Mouse (Mus musculus): ENCODE results near the gene Efs.

Efs gene

GRCm38 (mm10) chr14:54897445-54897844 lies 28.5 kb downstream of the Efs start:
- Histone ChIP-seq H3K9me3 (ENCODE audit: low read length) (no peaks in the 10 kb centered on the region), H3K36me3 (ENCODE audit: insufficient read depth, low read length) (peaks cover 46% of the 10 kb centered on the region), H3K4me1 (replicated peaks; ENCODE audit: low read depth, low read length) (peaks cover 63% of the 10 kb centered on the region), H3K27me3 (ENCODE audit: insufficient read depth, low read length) (no peaks in the 10 kb centered on the region), H3K4me3 (replicated peaks; ENCODE audit: low read length) (0 out of 2 replicates have a peak overlapping the region, but pooled peaks have one; percentile 14)
- TF ChIP-seq CTCF (conservative IDR thresholded peaks at IDR 0.05; ENCODE audit: low read length) (no peak), POU5F1 (IDR thresholded peaks at IDR 0.05; ENCODE audit: borderline replicate concordance, low read length) (no peak), NANOG (IDR thresholded peaks at IDR 0.05; ENCODE audit: borderline replicate concordance, low read length) (no peak)

- Histone ChIP-seq H3K4me3 (replicated peaks; ENCODE audit: low read length) (peak overlapping the region; percentile 95), H3K9me3 (ENCODE audit: low read length) (no peaks in the 10 kb centered on the region), H3K27me3 (ENCODE audit: insufficient read depth, low read length) (no peaks in the 10 kb centered on the region), H3K36me3 (ENCODE audit: insufficient read depth, low read length) (peaks cover 46% of the 10 kb centered on the region), H3K4me1 (replicated peaks; ENCODE audit: low read depth, low read length) (peaks cover 64% of the 10 kb centered on the region)
- no peak for TF ChIP-seq NANOG (IDR thresholded peaks at IDR 0.05; ENCODE audit: borderline replicate concordance, low read length)
- TF ChIP-seq POU5F1 (IDR thresholded peaks at IDR 0.05; ENCODE audit: borderline replicate concordance, low read length) = no peak
- TF ChIP-seq CTCF (conservative IDR thresholded peaks at IDR 0.05; ENCODE audit: low read length) = no peak
Observed at GRCm38 (mm10) chr14:54894296-54895151, 31.4 kb downstream of the Efs start.

- TF ChIP-seq POU5F1 (IDR thresholded peaks at IDR 0.05; ENCODE audit: borderline replicate concordance, low read length) = no peak
- no peak for TF ChIP-seq NANOG (IDR thresholded peaks at IDR 0.05; ENCODE audit: borderline replicate concordance, low read length)
- TF ChIP-seq CTCF (conservative IDR thresholded peaks at IDR 0.05; ENCODE audit: low read length) = no peak
- H3K4me1 ChIP-seq (replicated peaks; ENCODE audit: low read depth, low read length) = peaks cover 58% of the 10 kb centered on the region
- H3K4me3 ChIP-seq (replicated peaks; ENCODE audit: low read length) = peak overlapping the region; percentile 95
- peaks cover 39% of the 10 kb centered on the region for H3K36me3 ChIP-seq (ENCODE audit: insufficient read depth, low read length)
- H3K9me3 ChIP-seq (ENCODE audit: low read length) = no peaks in the 10 kb centered on the region
- no peaks in the 10 kb centered on the region for H3K27me3 ChIP-seq (ENCODE audit: insufficient read depth, low read length)
Observed at GRCm38 (mm10) chr14:54893651-54894181, 32.2 kb downstream of the Efs start.

- Histone ChIP-seq H3K4me1 (replicated peaks; ENCODE audit: low read depth, low read length) (peaks cover 43% of the 10 kb centered on the region), H3K9me3 (ENCODE audit: low read length) (no peaks in the 10 kb centered on the region), H3K36me3 (ENCODE audit: insufficient read depth, low read length) (peaks cover 27% of the 10 kb centered on the region), H3K4me3 (replicated peaks; ENCODE audit: low read length) (peak within 1 kb of the TSS; percentile 79), H3K27me3 (ENCODE audit: insufficient read depth, low read length) (no peaks in the 10 kb centered on the region)
- no peak for TF ChIP-seq CTCF (conservative IDR thresholded peaks at IDR 0.05; ENCODE audit: low read length)
- TF ChIP-seq POU5F1 (IDR thresholded peaks at IDR 0.05; ENCODE audit: borderline replicate concordance, low read length) = no peak
- TF ChIP-seq NANOG (IDR thresholded peaks at IDR 0.05; ENCODE audit: borderline replicate concordance, low read length) = no peak
Observed at GRCm38 (mm10) chr14:54892200-54892599, 33.7 kb downstream of the Efs start, which contains the start of gene Pabpn1. Gene Pabpn1 (plus strand): TSS chr14:54892500.

GRCm38 (mm10) chr14:54885309-54885708 lies 40.6 kb downstream of the Efs start:
- no peak for TF ChIP-seq NANOG (IDR thresholded peaks at IDR 0.05; ENCODE audit: borderline replicate concordance, low read length)
- TF ChIP-seq POU5F1 (IDR thresholded peaks at IDR 0.05; ENCODE audit: borderline replicate concordance, low read length) = no peak
- TF ChIP-seq CTCF (conservative IDR thresholded peaks at IDR 0.05; ENCODE audit: low read length) = no peak
- 0 out of 2 replicates have a peak overlapping the region, but pooled peaks have one; percentile 80 for H3K4me3 ChIP-seq (replicated peaks; ENCODE audit: low read length)
- no peaks in the 10 kb centered on the region for H3K27me3 ChIP-seq (ENCODE audit: insufficient read depth, low read length)

GRCm38 (mm10) chr14:54884022-54884712 lies 41.8 kb downstream of the Efs start:
- TF ChIP-seq POU5F1 (IDR thresholded peaks at IDR 0.05; ENCODE audit: borderline replicate concordance, low read length) (no peak), CTCF (conservative IDR thresholded peaks at IDR 0.05; ENCODE audit: low read length) (no peak), NANOG (IDR thresholded peaks at IDR 0.05; ENCODE audit: borderline replicate concordance, low read length) (no peak)

More at GRCm38 (mm10) chr14:54885309-54885708, 40.6 kb downstream of the Efs start:
- Histone ChIP-seq H3K9me3 (ENCODE audit: low read length) (no peaks in the 10 kb centered on the region), H3K4me1 (replicated peaks; ENCODE audit: low read depth, low read length) (peaks cover 44% of the 10 kb centered on the region), H3K36me3 (ENCODE audit: insufficient read depth, low read length) (peaks cover 18% of the 10 kb centered on the region)

GRCm38 (mm10) chr14:54883154-54884021 lies 42.5 kb downstream of the Efs start, which contains the start of the genes Bcl2l2 and Gm20521:
Gene Bcl2l2 (plus strand): TSS chr14:54883377.
Gene Gm20521 (plus strand): TSS chr14:54883441.
- Histone ChIP-seq H3K9me3 (ENCODE audit: low read length) (no peaks in the 10 kb centered on the region), H3K27me3 (ENCODE audit: insufficient read depth, low read length) (peaks cover 3% of the 10 kb centered on the region; the same call in 1 of the 2 replicates), H3K4me3 (replicated peaks; ENCODE audit: low read length) (peak within 1 kb of the TSS; percentile 80), H3K4me1 (replicated peaks; ENCODE audit: low read depth, low read length) (peaks cover 44% of the 10 kb centered on the region), H3K36me3 (ENCODE audit: insufficient read depth, low read length) (peaks cover 18% of the 10 kb centered on the region)
- TF ChIP-seq CTCF (conservative IDR thresholded peaks at IDR 0.05; ENCODE audit: low read length) = no peak
- no peak for TF ChIP-seq NANOG (IDR thresholded peaks at IDR 0.05; ENCODE audit: borderline replicate concordance, low read length)
- no peak for TF ChIP-seq POU5F1 (IDR thresholded peaks at IDR 0.05; ENCODE audit: borderline replicate concordance, low read length)

More at GRCm38 (mm10) chr14:54884022-54884712, 41.8 kb downstream of the Efs start:
- Histone ChIP-seq H3K4me3 (replicated peaks; ENCODE audit: low read length) (peak overlapping the region; percentile 80), H3K36me3 (ENCODE audit: insufficient read depth, low read length) (peaks cover 18% of the 10 kb centered on the region), H3K9me3 (ENCODE audit: low read length) (no peaks in the 10 kb centered on the region), H3K27me3 (ENCODE audit: insufficient read depth, low read length) (no peaks in the 10 kb centered on the region), H3K4me1 (replicated peaks; ENCODE audit: low read depth, low read length) (peaks cover 44% of the 10 kb centered on the region)

Measured in E14TG2a.4 (cell line).